ENCODE assay signal across 17 mouse cellular contexts in genomic region chr6:145819151-145819550, GRCm38 (mm10). TPM values are rescaled to one million over a fixed set of nuclear protein-coding genes. Genes with fewer than 3 reads are reported as not detected.
DNase-seq lines count a peak whose midpoint lies in the region; ATAC-seq and TF ChIP-seq lines count a peak whose summit lies in the region.
"Had no signal": no experiment of that assay in that cellular context is flagged by ENCODE, and none has a peak within 500 bp of the region (broad histone marks: within the 10 kb centered on the region; RNA-seq: fewer than 3 reads in every experiment).

No protein-coding gene starts in this region.

- H3K27ac ChIP-seq in stomach, postnatal 0 days (replicated peaks): no peak overlapping the region
- H3K27ac ChIP-seq: embryonic facial prominence, embryonic 10.5 days; embryonic facial prominence, embryonic 12.5 days; forebrain, embryonic 13.5 days had no signal

- no peaks in the 10 kb centered on the region for H3K4me1 ChIP-seq in stomach, postnatal 0 days (replicated peaks; ENCODE audit: control insufficient read depth, insufficient read depth)

- H3K4me2 ChIP-seq in stomach, postnatal 0 days (replicated peaks; ENCODE audit: low read depth): no peak overlapping the region
- H3K4me2 ChIP-seq: embryonic facial prominence, embryonic 12.5 days; forebrain, embryonic 13.5 days had no signal

- peak; percentile 61 for DNase-seq in adrenal gland, adult 2 months
- no peak for DNase-seq in adrenal gland, adult 18-20 months (ENCODE audit: low spot score in 2 of 2)
- DNase-seq in adrenal gland, postnatal 10 days: peak; percentile 33
- DNase-seq in adrenal gland, postnatal 25 days: peak; percentile 44
- DNase-seq in kidney, postnatal 25 days: no peak
- no peak for DNase-seq in stomach, postnatal 0 days (ENCODE audit: low spot score)
- DNase-seq: cerebellum, adult 11-12 months; cerebellum, adult 2 months; cerebellum, adult 9-10 months; cerebellum, postnatal 10 days; cerebellum, postnatal 25 days had no signal

- no peak overlapping the region for H3K9ac ChIP-seq in stomach, postnatal 0 days (ENCODE audit: low read length)
- H3K9ac ChIP-seq: embryonic facial prominence, embryonic 12.5 days; forebrain, embryonic 13.5 days had no signal

- no peak for ATAC-seq in frontal cortex, adult (ENCODE audit: low TSS enrichment)
- no peak for ATAC-seq in stomach, postnatal 0 days (ENCODE audit: low FRiP score, low TSS enrichment)
- ATAC-seq: forebrain, embryonic 13.5 days; forebrain, embryonic 16.5 days had no signal

- 0 out of 2 replicates have a peak, but pooled peaks cover 2% of the 10 kb centered on the region for H3K36me3 ChIP-seq in stomach, postnatal 0 days (ENCODE audit: control insufficient read depth, insufficient read depth, low read length)

- no peaks in the 10 kb centered on the region for H3K9me3 ChIP-seq in stomach, postnatal 0 days (ENCODE audit: control insufficient read depth, low read length)
- H3K9me3 ChIP-seq: embryonic facial prominence, embryonic 10.5 days; embryonic facial prominence, embryonic 12.5 days; forebrain, embryonic 13.5 days had no signal

- no peak for TF ChIP-seq EP300 in stomach, postnatal 0 days (optimal IDR thresholded peaks at IDR 0.05)

- H3K4me3 ChIP-seq in stomach, postnatal 0 days (ENCODE audit: low read depth, low read length): no peak overlapping the region
- H3K4me3 ChIP-seq: embryonic facial prominence, embryonic 10.5 days; embryonic facial prominence, embryonic 12.5 days; forebrain, embryonic 13.5 days had no signal

- no peak for TF ChIP-seq CTCF in stomach, postnatal 0 days (IDR thresholded peaks at IDR 0.05; ENCODE audit: low read depth)

- WGBS in stomach, postnatal 0 days: 89% methylated on average over 9 of the region's 9 CpGs

- no peaks in the 10 kb centered on the region for H3K27me3 ChIP-seq in stomach, postnatal 0 days (ENCODE audit: control insufficient read depth, insufficient read depth, low read length)
- H3K27me3 ChIP-seq: embryonic facial prominence, embryonic 12.5 days; forebrain, embryonic 13.5 days had no signal

RNA-seq across cellular contexts. Expression of gene Bhlhe41, which starts 46.2 kb away (rescaled TPM):
- total RNA-seq in adrenal gland, adult 2 months (2021): 10 to 100 TPM in 1 of 2 experiments, 1 to 10 TPM in 1; 8.4 to 28.2 TPM
- 21.5 and 26.5 TPM in 2 replicates for polyA plus RNA-seq in adrenal gland, adult 2 months (2012; rRNA removed)
- total RNA-seq in adrenal gland, adult 18-20 months (2021): 10 to 100 TPM; 14.9 to 19.6 TPM
- total RNA-seq in adrenal gland, postnatal 10 days (2021): 1 to 10 TPM; 3.7 to 5.6 TPM
- 12.3 and 16.2 TPM in 2 replicates for total RNA-seq in adrenal gland, postnatal 25 days (2021)
- polyA plus RNA-seq in stomach, postnatal 0 days (2015; fragmentation: Nextera tagmentation; extraction: Ambion mirVana): 1.3 and 1.6 TPM in 2 replicates
- total RNA-seq: MEL had no signal

Comparison
In these comparisons a context has a peak if more than half of its experiments do, and no peak if none do; other contexts are left out.
1. DNase-seq: peak in adrenal gland, adult 2 months (single experiment), adrenal gland, postnatal 10 days (single experiment) and adrenal gland, postnatal 25 days (single experiment); none in adrenal gland, adult 18-20 months (0 of 2), kidney, postnatal 25 days (0 of 2) and stomach, postnatal 0 days (single experiment).